Mouse (Mus musculus): ENCODE results near the gene Abcb8.

Abcb8 gene

DNA sequence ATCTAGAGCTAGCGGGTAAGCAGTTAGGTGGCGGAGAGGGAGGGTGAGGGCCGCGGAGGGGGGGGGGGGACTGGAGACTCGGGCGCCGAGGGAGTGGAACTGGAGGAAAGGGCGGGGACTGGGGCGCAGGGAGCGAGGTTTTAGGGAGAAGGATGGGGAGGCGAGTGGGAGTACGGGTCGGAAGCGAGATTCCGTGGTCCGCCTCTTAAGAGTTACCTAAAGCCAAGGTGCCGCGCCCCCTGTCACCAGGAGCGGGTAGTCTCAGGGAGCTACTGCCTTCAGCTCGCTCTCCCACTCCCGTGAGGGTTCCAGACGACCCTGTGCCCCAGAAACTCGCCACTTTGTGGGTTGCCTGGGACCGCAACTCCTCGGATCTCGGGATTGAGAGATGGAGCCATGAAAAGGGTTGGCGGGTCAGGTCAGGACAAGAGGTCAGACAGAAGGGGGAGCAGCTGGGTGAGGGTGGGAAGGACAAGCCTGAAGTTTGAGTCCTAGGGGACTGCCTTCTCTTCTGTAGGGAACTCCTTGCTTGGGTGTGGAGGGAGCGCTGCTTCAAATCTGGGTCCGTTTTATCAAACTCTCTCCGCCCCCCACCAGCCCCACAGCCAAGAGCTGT is 32.1 kb downstream of the Abcb8 start:
- peak in 1 of 2 experiments; percentile 54 for DNase-seq (ENCODE audit: low spot score in 2 of 2)

DNA sequence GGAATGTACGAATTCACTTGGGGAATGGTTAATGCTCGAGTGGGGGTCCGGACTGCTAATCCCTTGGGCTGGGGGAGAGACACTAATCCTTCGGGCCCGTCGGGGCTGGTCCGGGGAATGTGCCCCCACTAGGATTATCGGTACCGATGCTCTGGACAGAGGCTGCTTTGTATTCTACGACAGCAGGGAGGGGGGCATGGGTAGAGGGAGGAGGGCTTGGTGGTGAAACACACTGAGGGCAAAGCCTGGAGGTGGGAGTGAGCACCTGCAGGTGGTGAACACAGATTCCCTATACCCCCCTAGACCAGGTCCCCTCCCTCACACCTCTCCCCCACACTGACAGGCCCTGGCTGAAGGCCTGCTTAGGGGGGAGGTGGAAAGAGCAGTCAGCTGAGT is 32.6 kb downstream of the Abcb8 start:
- DNase-seq (ENCODE audit: low spot score in 2 of 2): no peak

GRCm38 (mm10) chr5:24426556-24427284 is 33.3 kb downstream of the Abcb8 start:
- DNase-seq (ENCODE audit: low spot score in 2 of 2): no peak

GRCm38 (mm10) chr5:24427285-24427633 is 33.8 kb downstream of the Abcb8 start:
- DNase-seq (ENCODE audit: low spot score in 2 of 2): no peak

DNA sequence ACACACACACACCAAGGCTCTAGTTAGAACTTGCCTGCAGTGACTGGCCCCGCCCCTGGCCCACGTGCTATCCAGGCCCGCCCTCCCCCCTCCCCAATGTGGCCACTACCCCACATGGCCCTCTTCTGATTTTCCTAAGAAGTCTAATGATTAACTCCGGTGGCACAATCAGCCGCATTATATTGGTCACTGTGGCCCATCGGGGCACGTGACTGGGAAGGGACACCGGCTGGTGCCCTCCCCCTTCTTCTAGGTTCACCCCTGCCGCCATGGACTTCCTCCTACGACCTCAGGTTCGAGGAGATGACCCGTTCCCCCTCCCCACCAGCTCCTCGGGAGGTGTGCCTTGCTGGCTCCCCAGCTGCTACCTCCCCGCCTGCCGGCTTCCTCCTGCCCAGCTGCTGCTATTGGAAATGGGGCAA is 34.5 kb downstream of the Abcb8 start:
- no peak for DNase-seq (ENCODE audit: low spot score in 2 of 2)

- no peak for DNase-seq (ENCODE audit: low spot score in 2 of 2)
Measured at GRCm38 (mm10) chr5:24428596-24428995, 35.1 kb downstream of the Abcb8 start.

DNA sequence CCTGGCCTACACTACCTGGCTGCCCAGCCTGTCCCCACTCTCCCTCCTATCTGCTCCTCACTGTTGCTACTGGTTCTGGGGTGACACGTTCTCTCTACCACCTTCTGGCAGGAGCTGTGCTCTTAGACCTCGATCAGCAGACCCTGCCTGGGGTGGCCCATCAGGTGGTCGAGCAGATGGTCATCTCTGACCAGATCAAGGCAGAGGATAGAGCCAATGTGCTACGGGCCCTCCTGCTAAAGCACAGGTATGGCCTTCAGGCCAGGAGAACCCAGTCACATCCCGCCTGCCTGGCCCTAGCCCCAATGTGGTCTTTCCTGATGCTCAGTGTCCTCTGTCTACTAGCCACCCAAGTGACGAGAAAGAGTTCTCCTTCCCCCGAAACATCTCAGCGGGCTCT is 40.5 kb downstream of the Abcb8 start:
- no peak for DNase-seq (ENCODE audit: low spot score in 2 of 2)

DNA sequence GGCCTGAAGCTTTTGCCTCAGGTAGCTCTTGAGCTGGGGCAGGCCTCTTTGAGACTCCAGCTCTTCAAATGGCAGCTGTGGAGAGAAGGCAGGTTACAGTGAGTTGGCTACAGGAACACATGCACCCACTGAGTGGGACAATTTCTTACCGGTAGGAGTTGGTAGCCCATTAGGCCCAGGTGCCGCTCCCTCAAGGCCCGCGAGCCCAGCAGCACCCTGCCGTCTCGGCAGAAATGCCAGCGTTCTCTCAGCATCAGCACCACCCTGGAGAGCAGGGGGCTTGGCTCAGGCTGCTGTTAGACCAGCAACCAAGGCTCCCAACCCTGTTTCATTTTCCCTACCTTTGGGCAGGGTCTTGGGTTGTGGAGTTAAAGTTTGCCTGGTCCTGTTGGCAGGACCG is 47.7 kb downstream of the Abcb8 start:
- DNase-seq (ENCODE audit: low spot score in 2 of 2): no peak

- DNase-seq (ENCODE audit: low spot score in 2 of 2): no peak
Measured at GRCm38 (mm10) chr5:24442029-24442428, 48.6 kb downstream of the Abcb8 start.

GRCm38 (mm10) chr5:24443204-24443603 is 49.7 kb downstream of the Abcb8 start:
- no peak for DNase-seq (ENCODE audit: low spot score in 2 of 2)

GRCm38 (mm10) chr5:24443927-24444326 is 50.5 kb downstream of the Abcb8 start:
- DNase-seq (ENCODE audit: low spot score in 2 of 2): no peak

GRCm38 (mm10) chr5:24444746-24445427 is 51.4 kb downstream of the Abcb8 start, which contains the start of gene Fastk:
TSS of gene Fastk (minus strand) at chr5:24445287.
- DNase-seq (ENCODE audit: low spot score in 2 of 2): peak; percentile 85 to 93

- no peak for DNase-seq (ENCODE audit: low spot score in 2 of 2)
Measured at GRCm38 (mm10) chr5:24445428-24446080, 52.1 kb downstream of the Abcb8 start.

- no peak for DNase-seq (ENCODE audit: low spot score in 2 of 2)
Measured at GRCm38 (mm10) chr5:24446630-24447029, 53.2 kb downstream of the Abcb8 start.

DNA sequence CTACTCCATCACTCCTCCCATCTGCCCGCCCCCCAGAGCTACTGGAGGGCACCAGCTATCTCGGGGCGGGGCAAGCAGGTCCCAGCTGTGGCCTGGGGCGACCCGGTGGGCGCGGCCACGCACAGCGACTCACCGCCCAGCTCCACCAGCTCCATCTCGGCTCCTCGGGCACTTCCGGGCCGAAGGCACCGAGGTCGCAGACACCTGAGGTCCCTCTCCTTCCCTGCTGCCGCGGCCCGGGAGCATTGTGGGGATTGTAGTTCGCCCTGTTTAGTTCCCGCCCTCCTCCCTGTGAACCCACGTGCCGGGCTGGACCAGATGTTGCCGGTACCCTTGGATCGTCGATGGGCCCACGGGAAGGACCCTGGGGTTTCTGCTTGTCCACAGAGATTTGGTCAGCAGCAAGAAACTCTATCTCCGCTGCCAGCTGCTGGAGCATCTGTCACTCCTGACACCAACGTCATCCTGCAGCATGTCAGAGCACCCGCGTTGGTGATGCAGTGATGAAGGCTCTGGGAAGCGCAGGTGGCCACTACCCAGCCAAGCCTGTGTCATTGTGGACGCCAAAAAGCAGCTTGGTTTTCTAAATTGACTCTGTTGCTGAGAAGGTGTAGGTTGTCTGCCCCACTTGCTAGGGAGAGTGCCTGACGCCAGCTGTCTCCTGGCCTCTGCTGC is 54.3 kb downstream of the Abcb8 start, which contains the start of gene Tmub1:
Gene Tmub1, minus strand, starts transcription at position 231 of the 675 bp plus-strand sequence.
- peak; percentile 77 to 83 for DNase-seq (ENCODE audit: low spot score in 2 of 2)

- peak; percentile 84 to 89 for DNase-seq (ENCODE audit: low spot score in 2 of 2)
Measured at GRCm38 (mm10) chr5:24451264-24452029, 58.0 kb downstream of the Abcb8 start.

- DNase-seq (ENCODE audit: low spot score in 2 of 2): peak in 1 of 2 experiments; percentile 58
Measured at GRCm38 (mm10) chr5:24452030-24452690, 58.7 kb downstream of the Abcb8 start, which contains the start of gene Agap3. TSS of gene Agap3 (plus strand) at chr5:24452177.

DNA sequence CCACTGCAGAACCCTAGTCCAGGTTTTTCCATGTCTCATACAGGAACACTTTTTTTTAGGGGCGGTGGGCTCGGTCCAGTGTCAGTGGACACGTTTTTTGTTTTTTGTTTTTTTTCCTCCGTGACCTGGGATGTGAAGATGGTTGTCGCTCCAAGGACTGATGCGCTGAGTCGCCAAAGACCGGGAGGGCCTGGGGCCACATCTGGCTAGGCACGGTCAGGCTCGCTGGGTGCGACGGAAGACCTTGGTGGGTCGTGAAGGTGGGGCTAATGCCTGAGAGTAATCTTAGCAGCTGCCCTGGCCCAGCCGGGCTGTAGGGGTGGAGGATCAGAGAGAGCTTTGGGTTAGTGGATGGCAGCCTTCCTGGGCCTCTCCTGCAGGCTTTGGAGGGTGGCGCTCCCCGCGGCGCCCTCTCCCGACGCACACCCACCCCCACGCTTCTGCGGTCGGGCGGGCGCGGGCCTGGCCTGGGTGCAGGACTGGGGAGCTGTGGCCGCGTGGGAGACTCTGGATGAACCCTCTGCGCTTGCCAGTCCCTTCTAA is 59.3 kb downstream of the Abcb8 start:
- DNase-seq (ENCODE audit: low spot score in 2 of 2): peak in 1 of 2 experiments; percentile 51

GRCm38 (mm10) chr5:24453283-24453984 is 60.0 kb downstream of the Abcb8 start:
- peak in 1 of 2 experiments; percentile 43 for DNase-seq (ENCODE audit: low spot score in 2 of 2)

Measured in frontal cortex, postnatal 10 days (tissue).